Mouse (Mus musculus) lung, postnatal 0 days (tissue): Measurements from ENCODE around the gene Xylt1.

Experiments
- CTCF ChIP-seq: IDR thresholded peaks from 2 replicates; pipeline ENCODE4 v1.5.1; 2016; ENCODE audit warnings: antibody characterized with exemption, mild to moderate bottlenecking
- EP300 ChIP-seq: IDR thresholded peaks from 2 replicates; pipeline ENCODE4 v1.6.1; 2016; ENCODE audit warnings: antibody characterized with exemption, mild to moderate bottlenecking, control low read depth

DNA sequence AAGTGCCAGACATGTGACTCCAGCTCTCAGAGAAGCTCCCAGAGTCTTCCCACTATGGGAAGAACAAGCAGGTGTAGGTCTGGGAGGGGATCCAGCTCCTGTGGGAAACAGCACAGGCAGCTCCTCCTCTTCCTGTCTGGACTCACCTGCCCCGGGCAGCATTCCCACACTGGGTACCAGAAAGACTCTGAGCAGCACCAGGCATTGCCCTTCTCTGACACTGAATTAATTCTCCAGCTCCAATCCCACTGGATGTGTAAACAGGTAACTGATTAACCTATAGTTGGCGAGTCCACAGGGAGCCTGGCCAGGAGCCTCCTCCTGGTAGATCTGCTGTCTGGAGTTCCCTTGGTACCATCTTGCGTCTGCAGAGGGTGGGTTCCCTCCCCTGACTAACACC lies 248.0 kb downstream of the Xylt1 start:
- TF ChIP-seq CTCF (no peak), EP300 (no peak)
